Mouse (Mus musculus): ENCODE measurements at regions not wholly inside any gene's neighbourhood (a gene's known extent, or its start where the extent isn't known, plus 50 kb on each side); places are given as distances from the start of the nearest gene placed in this dataset.

DNA sequence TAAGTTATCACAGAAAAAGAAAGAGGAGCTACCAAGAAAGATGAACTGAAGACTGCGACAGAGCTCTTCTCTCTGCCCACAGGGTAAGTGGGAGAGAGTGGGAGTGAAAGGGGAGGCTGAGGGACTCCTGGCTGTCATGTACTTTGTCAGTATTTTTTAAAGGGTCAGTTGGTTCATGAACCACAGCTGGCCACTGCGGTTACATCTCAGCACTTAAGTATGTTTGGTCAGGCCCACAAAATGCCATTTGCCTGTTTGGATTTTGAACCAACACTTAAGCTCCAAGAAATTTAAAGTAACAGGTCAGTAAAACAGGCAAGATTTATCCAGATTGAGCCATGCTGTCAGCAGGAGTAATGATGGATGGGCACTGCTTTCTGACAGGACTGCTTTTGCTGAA, 115.1 kb upstream of the Cdkn2b start:
- TF ChIP-seq CTCF (IDR thresholded peaks at IDR 0.05; ENCODE audit: borderline replicate concordance, insufficient read depth, low read depth, low read length) (no peak), POLR2A (IDR thresholded peaks at IDR 0.05; ENCODE audit: borderline replicate concordance, insufficient read depth, low read length) (no peak)

All from cerebellum, adult 2 months (tissue).